Mouse (Mus musculus) E14TG2a.4 (cell line): ENCODE data around the gene Grip1.

Experiments used
- CTCF ChIP-seq: conservative IDR thresholded peaks from 2 replicates; pipeline ENCODE4 v1.5.1; 2014; ENCODE audit warnings: low read length
- NANOG ChIP-seq: IDR thresholded peaks from 2 replicates; pipeline ENCODE4 v1.6.1; 2014; ENCODE audit warnings: borderline replicate concordance, low read length, mixed read lengths
- POU5F1 ChIP-seq: IDR thresholded peaks from 2 replicates; pipeline ENCODE4 v1.6.1; 2014; ENCODE audit warnings: low read length, borderline replicate concordance

- TF ChIP-seq CTCF: no peak
- no peak for TF ChIP-seq NANOG
- no peak for TF ChIP-seq POU5F1
Measured at GRCm38 (mm10) chr10:119640534-119640933, 186.9 kb downstream of the Grip1 start.
